Mouse (Mus musculus): ENCODE measurements around the gene Lekr1. TPM values are rescaled to one million over a fixed set of nuclear protein-coding genes. Genes with fewer than 3 reads are reported as not detected.

Gene Lekr1
- total and polyA plus RNA-seq, 3 experiments = 1.8 to 2.5 TPM; not detected in 1

DNA sequence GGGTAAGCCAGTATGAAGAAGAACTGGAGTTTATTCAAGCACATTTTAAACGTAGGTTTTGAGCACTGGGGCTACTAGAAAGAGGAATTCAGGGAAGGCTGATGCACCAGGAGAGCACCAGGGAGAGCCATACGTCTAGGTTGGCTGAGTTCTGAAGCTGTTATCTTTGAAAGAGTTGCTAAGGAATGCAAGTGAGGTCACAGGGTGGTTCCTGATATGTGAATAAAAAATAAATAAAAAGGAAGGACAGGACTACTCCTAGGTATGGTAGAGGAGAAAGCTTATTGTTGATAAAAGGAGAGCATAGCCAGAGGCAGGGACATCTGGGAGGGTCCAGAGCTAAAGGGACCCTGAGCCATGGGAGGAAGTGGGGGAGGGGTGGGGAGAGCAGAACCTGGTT is 23.7 kb downstream of the Lekr1 start:
- H3K27ac ChIP-seq (ENCODE audit: control insufficient read depth, low read depth, low read length) = no peak overlapping the region
- H3K79me2 ChIP-seq (ENCODE audit: control insufficient read depth, insufficient read depth, low read length, poor library complexity) = no peaks in the 10 kb centered on the region
- H3K4me1 ChIP-seq (ENCODE audit: control insufficient read depth in 1 of 2, insufficient read depth in 2 of 2, low read length in 2 of 2) = peaks cover 0 to 9% of the 10 kb centered on the region in 2 experiments; a peak in 3 of 4 replicates
- H3K4me3 ChIP-seq (ENCODE audit: control insufficient read depth in 1 of 2, insufficient read depth in 1 of 2, low read depth in 2 of 2, low read length in 2 of 2) = no peak overlapping the region
- TF ChIP-seq POLR2AphosphoS5 (IDR thresholded peaks at IDR 0.05; ENCODE audit: borderline replicate concordance, low read depth, low read length) = no peak
- no peak for TF ChIP-seq ETS1 (IDR thresholded peaks at IDR 0.05; ENCODE audit: low read depth, low read length)
- no peak for TF ChIP-seq USF1 (IDR thresholded peaks at IDR 0.05; ENCODE audit: low read depth, low read length)
- no peak for TF ChIP-seq MEF2A (IDR thresholded peaks at IDR 0.05; ENCODE audit: extremely low read depth, insufficient replicate concordance, low read depth, low read length, poor library complexity, severe bottlenecking)
- TF ChIP-seq USF2 (IDR thresholded peaks at IDR 0.05; ENCODE audit: borderline replicate concordance in 1 of 2, insufficient read depth in 1 of 2, low read depth in 1 of 2, low read length in 2 of 2) = no peak
- TF ChIP-seq NRF1 (IDR thresholded peaks at IDR 0.05; ENCODE audit: insufficient read depth, low read depth, low read length, poor library complexity, severe bottlenecking) = no peak
- TF ChIP-seq TAL1 (IDR thresholded peaks at IDR 0.05; ENCODE audit: low read length) = no peak
- no peak for TF ChIP-seq UBTF (IDR thresholded peaks at IDR 0.05; ENCODE audit: borderline replicate concordance, insufficient read depth, low read depth, low read length)
- no peaks in the 10 kb centered on the region for H3K9me3 ChIP-seq (replicated peaks; ENCODE audit: insufficient read depth, low read length)
- no peaks in the 10 kb centered on the region for H3K27me3 ChIP-seq (ENCODE audit: control insufficient read depth in 1 of 2, insufficient read depth in 2 of 2, low read length in 2 of 2)
- peaks cover 0 to 4% of the 10 kb centered on the region in 2 experiments; a peak in 1 of 4 replicates for H3K36me3 ChIP-seq (ENCODE audit: control insufficient read depth in 1 of 2, insufficient read depth in 2 of 2, low read length in 2 of 2)
- DNase-seq (ENCODE audit: low read depth, low spot score) = no peak
- no peak overlapping the region for H3K9ac ChIP-seq (ENCODE audit: control insufficient read depth, low read depth, low read length, poor library complexity, severe bottlenecking)

DNA sequence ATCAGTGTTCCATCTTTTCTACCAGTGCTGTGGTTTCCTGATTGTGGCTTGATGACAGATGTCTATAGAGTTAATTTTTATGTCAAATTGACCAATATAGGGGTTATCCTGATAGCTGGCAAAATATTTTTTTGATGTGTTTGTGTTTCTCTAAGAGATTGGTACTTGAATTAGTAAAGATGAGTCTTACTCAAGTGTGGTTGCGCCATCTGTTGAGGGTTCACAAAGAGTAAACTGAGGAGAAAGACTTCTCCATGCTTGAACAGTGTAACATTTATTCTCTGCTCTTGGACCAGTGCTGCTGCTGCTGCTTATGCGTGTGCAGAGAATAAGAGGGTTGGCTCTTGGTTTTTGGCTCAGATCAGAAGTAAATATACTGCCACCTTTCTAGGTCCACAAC is 24.8 kb downstream of the Lekr1 start:
- Histone ChIP-seq H3K9me3 (replicated peaks; ENCODE audit: insufficient read depth, low read length) (no peaks in the 10 kb centered on the region), H3K9ac (ENCODE audit: control insufficient read depth, low read depth, low read length, poor library complexity, severe bottlenecking) (no peak overlapping the region), H3K4me3 (ENCODE audit: control insufficient read depth in 1 of 2, insufficient read depth in 1 of 2, low read depth in 2 of 2, low read length in 2 of 2) (no peak overlapping the region), H3K79me2 (ENCODE audit: control insufficient read depth, insufficient read depth, low read length, poor library complexity) (no peaks in the 10 kb centered on the region), H3K27ac (ENCODE audit: control insufficient read depth, low read depth, low read length) (no peak overlapping the region), H3K27me3 (ENCODE audit: control insufficient read depth in 1 of 2, insufficient read depth in 2 of 2, low read length in 2 of 2) (no peaks in the 10 kb centered on the region), H3K4me1 (ENCODE audit: control insufficient read depth in 1 of 2, insufficient read depth in 2 of 2, low read length in 2 of 2) (peaks cover 0 to 9% of the 10 kb centered on the region in 2 experiments; a peak in 3 of 4 replicates), H3K36me3 (ENCODE audit: control insufficient read depth in 1 of 2, insufficient read depth in 2 of 2, low read length in 2 of 2) (peaks cover 0 to 4% of the 10 kb centered on the region in 2 experiments; a peak in 1 of 4 replicates)
- TF ChIP-seq CTCF (IDR thresholded peaks at IDR 0.05 in 2 of 3, conservative IDR thresholded peaks at IDR 0.05 in 1 of 3; ENCODE audit: control insufficient read depth in 1 of 3, insufficient read depth in 1 of 3, low read depth in 2 of 3, low read length in 3 of 3, poor library complexity in 1 of 3, severe bottlenecking in 1 of 3) = no peak
- no peak for TF ChIP-seq MAX (IDR thresholded peaks at IDR 0.05; ENCODE audit: low read length)
- no peak for TF ChIP-seq MYB (IDR thresholded peaks at IDR 0.05; ENCODE audit: low read depth, low read length)
- no peak for TF ChIP-seq TAL1 (IDR thresholded peaks at IDR 0.05; ENCODE audit: low read length)
- no peak for TF ChIP-seq TBP (IDR thresholded peaks at IDR 0.05; ENCODE audit: low read depth, low read length)
- no peak for TF ChIP-seq ZMIZ1 (IDR thresholded peaks at IDR 0.05; ENCODE audit: low read depth, low read length)
- no peak for TF ChIP-seq ETS1 (IDR thresholded peaks at IDR 0.05; ENCODE audit: low read depth, low read length)
- no peak for TF ChIP-seq ZC3H11A (IDR thresholded peaks at IDR 0.05; ENCODE audit: low read depth, low read length)
- TF ChIP-seq POLR2A (IDR thresholded peaks at IDR 0.05; ENCODE audit: control insufficient read depth in 1 of 2, insufficient read depth in 1 of 2, low read depth in 1 of 2, low read length in 2 of 2, poor library complexity in 1 of 2) = no peak
- no peak for TF ChIP-seq NELFE (IDR thresholded peaks at IDR 0.05; ENCODE audit: low read depth, low read length)
- no peak for TF ChIP-seq MXI1 (IDR thresholded peaks at IDR 0.05; ENCODE audit: low read depth, low read length)
- TF ChIP-seq ZNF384 (IDR thresholded peaks at IDR 0.05; ENCODE audit: low read depth, low read length) = no peak
- TF ChIP-seq NRF1 (IDR thresholded peaks at IDR 0.05; ENCODE audit: insufficient read depth, low read depth, low read length, poor library complexity, severe bottlenecking) = no peak
- no peak for DNase-seq (ENCODE audit: low read depth, low spot score)

Data from MEL (cell line).